Mouse (Mus musculus): ENCODE measurements around the gene Kcnh3.

The Kcnh3 gene

DNA sequence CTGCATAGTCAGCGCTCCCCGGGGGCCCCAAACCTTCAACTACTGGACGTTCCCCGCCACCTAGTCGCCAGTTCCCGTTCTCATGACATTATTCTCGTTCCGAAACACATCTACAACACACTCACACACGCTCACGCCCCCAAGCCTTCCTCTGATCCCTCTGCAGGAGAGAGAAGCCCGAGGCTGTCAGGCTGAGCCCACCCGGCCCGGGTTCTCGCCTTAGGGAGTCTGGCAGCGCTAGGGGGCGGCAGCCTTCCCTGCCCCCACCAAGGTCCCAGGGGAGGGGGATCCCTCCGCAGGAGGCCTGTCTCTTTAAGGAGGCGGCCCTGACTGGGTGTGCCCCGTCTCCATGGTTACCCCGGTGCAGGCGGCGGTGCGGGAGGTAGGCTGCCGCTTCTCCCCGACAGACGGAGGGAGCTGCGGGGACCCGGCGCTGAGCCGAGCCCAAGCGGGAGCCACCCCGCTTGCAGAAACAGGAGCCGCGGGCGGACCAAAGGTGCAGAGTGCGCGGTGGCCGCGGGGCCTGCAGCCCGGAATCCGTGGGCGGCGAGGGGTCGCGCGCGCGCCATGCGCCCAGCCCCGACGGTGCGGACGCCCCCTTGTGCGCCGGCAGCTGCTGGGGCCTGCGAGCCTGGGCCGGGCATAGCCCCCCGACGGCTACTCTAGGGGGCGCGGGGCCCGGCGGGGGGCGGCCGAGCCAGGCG, at the start of gene Kcnh3:
Kcnh3 (plus strand) TSS at position 654 of the 704 bp plus-strand sequence.
- no peak for DNase-seq (ENCODE audit: low spot score)

DNA sequence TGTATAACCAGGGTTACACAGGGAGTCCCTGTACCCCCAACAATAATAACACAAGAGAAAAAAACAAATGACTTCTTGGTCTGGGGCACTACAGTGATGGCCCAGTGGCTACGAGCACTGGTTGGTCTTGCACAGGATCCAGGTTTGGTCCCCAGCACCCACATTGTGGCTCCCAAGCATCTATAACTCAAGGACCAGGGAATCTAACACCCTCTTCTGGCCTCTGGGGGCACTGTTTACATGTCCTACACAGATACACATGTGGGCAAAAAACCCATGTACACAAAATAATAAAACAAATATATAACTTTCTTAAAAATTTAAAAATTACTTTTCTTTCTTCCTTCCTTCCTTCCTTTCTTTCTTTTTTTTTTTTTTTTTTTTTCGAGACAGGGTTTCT, 45.0 kb upstream of the Kcnh3 start:
- DNase-seq (ENCODE audit: low spot score): no peak

DNA sequence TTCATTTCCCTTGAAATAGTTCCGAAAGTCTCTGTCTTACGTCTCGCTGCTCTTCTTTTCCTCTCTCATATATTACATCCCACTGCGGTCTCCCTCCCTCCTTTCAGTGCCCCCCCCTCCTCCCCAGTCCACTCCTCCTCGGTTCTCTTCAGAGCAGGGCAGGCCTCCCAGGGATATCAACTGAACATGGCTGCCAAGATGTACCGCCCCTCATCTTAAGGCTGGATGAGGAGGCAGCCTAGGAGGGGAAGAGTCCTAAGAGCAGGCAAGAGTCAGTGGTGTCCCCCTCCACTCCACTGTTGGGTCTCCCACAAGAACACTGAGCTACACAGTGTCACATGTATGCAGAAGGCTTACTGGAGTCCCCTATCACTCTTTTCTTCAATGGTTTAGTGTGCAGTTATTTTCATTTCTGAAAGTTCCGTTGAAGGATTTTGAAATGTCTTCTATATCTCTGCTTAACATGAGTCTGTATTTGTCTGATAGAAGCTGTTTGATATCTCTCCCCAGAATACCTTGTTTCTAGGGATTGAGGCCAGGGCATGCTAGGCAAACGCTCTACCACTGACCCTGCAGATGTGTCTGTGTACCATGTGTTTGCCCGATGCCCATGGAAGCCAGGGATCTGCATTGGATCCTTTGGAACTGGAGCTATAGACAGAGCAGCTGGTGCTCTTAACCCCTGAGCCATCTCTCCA, 40.3 kb upstream of the Kcnh3 start:
- no peak for DNase-seq (ENCODE audit: low spot score)

DNA sequence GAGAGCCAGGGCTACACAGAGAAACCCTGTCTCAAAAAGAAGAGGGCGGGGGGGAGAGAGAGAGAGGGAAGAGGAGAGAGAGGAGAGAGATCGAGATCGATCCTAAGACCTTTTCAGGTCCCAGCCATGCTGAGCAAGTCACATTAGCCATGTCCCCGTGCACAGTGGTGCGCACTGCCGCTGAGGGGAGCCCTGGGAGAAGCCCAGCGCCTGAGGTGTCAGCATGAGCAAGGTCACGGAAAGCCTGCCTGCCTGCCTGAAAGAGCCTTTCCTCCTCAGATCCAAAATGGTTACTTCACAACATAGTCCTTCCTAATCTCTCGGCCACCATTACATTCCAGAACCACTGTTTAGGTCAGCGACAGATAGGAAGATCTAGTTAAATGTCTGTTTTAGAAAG, 30.3 kb upstream of the Kcnh3 start:
- no peak for DNase-seq (ENCODE audit: low spot score)

DNA sequence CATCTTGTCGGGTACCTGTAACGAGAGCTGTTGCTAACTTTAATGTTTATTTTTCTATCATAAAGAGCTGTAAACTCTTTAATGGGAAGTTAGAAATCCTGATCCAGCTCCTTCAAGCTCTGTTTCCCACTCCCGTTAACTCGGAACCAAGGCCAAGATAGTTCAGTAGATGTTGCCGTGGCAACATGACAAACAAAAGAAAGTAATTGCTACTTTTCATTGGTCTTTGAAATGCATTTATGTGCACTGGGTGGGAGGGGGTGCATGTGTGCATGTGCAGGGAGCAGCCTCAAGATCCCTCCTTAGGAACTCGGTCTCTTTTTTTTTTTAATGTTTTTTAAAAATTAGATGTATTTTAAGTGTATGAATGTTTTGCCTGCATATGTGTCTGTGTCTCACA, 29.6 kb upstream of the Kcnh3 start:
- no peak for DNase-seq (ENCODE audit: low spot score)

DNA sequence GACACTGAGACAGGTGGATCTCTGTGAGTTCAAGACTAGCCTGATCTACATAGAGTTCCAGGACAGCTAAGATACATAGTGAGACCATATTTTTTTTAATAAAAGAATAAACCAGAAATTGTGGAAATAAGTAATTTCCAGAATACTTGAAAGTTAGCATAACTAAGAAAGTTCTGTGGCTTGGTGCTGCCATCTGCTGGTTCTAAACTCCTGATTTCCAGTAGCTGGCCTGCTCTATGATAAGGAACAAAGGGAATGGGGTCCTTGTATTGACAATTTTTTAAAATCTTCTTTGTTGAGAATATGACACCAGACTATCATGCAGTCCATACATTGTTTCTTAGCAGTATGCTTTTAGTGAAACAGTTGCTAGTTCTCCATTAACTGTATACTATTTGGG, 25.9 kb upstream of the Kcnh3 start:
- no peak for DNase-seq (ENCODE audit: low spot score)

DNA sequence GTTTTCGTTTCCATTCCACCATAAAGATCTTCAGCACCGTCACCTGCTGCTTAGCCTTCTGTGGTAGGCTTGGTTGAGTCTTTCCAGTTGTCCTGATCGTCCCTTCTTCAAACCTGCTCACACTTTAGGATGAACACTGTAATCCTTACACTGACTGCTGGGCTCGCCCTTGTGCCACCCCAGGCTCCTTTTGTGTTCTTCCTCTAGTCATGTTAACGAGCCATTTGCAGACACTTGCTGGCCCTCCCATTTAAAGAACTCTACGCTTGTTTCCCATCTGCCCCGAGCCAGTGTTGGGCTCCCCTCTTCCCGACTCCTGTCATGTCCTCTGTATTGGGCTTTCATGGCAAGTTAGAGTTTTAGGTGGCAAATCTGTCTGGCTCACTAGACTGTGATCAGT, 18.7 kb upstream of the Kcnh3 start:
- DNase-seq (ENCODE audit: low spot score): no peak

DNA sequence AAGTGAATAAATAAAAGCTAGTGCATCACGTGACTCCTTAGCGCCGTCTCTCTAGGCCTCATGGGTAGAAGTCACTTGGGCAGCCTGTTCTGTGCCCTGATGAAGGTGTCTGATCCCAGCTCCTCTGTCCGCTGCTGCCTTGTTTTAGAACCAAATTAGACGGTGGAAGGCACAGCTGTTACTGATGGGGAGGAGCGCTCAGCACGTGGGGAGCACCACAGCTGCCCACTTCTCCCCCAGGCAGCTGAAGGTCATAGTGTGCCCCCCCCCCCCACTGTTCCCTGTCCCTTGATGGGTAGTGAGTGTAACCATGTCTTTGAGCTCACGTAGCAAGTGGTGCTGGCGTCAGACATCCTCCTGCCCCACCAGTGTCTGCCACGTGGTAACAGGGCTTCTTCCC, 11.5 kb upstream of the Kcnh3 start:
- DNase-seq (ENCODE audit: low spot score): no peak

DNA sequence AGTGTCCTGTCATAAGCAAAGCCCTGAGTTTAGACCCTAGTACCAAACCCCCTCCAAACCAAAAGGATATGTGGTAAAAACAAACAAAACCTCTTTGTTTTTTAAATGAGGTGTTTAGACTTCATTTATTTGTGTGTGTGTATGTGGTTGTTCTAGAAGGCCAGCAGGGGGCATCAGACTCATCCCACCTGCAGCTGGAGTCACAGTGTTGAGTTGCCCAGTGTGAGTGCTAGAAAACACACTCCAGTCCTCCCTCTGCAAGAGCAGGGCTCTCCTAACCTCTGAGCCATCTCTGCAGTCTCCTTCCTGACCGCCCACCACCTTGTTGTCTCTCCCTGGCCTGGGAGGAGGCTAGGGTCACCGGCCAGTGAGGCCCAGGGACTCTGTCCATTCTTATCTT, 9.7 kb upstream of the Kcnh3 start:
- DNase-seq (ENCODE audit: low spot score): no peak

DNA sequence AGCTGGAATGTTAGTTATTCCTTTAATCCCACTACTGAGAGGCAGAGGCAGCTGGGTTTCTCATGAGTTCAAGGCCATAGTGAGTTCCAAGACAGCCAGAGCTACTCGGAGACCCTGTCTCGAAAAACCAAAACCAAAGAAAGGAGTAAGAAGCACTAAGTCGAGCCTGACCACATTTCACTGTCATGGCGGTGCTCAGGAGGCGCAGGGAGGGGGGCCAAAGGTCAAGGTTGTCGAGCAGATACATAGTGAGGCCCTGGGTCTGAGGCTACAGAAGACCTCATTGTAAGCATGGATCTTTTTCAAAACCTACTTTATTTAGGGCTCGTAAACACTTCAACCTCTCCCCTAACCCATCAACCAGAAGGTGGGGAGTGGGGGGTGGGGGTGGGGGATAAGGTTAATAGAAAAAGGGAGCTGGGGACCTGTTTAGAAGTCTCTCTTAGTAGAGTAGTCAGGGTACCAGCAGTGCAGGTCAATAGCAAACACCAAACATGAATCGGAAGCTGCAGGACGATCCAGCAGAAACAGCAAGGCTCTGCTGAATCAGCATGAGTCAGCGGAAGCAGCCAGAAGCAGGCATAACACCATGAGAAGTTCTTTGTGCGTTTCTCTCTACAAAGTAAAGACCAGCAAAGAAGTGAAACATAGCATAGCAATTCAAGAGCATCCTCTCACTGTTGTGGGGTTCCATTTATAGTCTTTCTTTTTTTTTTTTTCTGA, 8.8 kb upstream of the Kcnh3 start:
- no peak for DNase-seq (ENCODE audit: low spot score)

DNA sequence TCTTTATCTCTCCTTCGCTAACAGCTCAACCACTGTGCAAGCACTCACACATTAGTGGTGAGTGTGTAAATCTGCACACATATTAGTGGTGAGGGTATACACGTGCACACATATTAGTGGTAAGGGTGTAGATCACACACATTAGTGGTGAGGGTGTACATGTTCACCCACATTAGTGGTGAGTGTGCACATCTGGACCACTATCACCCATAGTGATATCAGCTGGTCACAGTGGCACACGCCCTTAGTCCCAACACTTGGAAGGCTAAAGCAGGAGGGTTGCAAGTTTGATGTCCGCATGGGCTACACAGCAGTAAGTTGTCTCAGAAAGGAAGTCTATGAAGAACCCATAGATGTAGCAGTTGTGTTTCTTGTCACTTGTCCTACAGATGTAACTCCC, 7.0 kb upstream of the Kcnh3 start:
- DNase-seq (ENCODE audit: low spot score): no peak

DNA sequence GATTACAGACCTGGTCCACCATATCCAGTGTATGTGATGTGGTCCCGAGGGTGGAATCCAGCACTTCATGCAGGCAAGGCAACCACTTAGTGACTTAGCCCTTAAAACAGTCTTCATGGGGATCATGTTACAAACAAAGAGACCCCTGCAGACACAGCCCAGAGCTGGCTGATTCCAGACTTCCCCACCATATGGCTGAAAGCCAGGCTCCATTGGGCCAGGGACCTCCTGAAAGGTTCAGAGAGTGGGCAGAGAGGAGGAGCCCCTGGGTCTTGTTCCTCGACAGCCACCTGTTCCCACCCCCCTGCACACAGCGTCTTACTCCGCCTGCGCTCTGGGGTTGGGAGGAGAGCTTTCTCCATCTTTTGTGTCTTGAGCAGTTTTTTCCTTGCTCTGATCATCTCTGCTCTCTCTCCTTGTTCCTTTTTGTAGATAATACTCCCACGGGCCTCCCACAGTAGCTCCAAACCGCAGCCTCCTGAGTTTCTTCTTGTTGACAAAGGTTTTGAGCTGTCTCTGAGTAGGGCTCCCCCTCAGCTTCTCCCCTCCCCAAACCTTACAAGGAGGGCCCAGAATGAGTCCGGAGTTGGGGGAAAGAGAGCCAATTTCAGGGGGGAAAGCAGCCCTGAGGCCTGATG, 3.2 kb upstream of the Kcnh3 start:
- no peak for DNase-seq (ENCODE audit: low spot score)

DNA sequence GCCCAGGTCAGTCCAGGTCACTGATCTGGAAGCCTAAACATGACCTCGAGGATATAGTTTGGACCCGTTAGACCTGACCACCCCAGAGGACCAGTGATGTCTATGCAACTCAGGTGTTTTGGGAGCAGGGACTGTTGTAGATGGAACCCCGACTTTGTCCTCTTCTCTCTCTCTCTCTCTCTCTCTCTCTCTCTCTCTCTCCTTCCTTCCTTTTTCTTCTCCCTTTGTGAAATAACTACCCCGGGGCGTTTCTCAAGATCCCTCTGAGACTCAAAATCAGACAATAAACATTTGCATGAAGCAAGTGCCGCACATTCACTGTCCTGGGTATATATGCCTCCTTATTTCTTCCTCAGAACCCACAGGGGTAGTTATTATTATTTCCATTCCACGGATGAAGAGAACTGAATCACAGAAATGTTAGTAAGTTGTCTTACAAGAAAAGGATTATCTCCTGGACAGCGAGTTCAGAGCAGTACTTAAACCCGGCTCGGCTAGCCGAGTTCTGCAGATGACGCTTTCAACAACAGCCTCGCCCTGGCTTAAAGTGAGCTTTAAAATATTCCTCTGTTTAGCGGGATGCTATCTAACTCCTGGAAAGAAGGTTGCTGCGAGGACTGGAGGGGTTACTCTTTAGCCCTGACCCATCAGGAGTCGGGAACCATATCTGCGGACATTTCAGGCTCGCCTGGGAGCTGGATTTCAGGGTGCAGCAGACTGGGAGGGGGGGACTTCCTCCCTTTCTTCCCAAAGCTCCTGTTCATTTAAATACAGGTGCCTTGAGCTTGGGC, 1.7 kb upstream of the Kcnh3 start:
- no peak for DNase-seq (ENCODE audit: low spot score)

DNA sequence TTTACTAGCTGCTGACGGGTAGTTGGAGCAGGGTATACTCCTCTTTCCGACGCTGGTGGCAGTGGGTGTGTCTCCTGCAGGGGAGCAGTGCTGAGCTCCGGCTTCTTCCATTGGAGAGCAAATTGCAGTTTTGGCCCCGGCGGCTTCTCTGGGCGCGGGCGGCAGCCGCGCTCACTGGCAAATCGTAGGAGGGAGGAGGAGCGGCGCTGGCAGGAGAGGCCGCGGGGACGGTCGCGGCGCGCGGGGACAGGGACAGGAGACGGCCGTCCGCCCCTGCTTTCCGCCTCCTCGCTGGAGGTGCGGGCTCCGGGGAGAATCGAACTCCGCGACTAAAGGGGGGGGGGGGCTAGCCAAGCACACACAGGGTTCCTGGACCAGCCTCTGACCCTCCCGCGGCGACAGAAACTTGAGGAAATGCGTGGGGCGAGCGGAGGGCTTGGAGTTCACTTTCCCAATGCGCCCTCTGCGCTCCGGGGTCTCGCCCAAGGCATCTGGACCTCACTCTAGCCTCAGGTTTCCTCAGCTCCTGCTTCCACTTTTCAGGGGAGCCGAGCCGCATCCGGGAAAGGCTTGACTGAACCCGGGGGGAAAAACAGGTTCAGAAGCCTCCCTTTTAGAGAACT, 965 bp upstream of the Kcnh3 start:
- DNase-seq (ENCODE audit: low spot score): no peak

DNA sequence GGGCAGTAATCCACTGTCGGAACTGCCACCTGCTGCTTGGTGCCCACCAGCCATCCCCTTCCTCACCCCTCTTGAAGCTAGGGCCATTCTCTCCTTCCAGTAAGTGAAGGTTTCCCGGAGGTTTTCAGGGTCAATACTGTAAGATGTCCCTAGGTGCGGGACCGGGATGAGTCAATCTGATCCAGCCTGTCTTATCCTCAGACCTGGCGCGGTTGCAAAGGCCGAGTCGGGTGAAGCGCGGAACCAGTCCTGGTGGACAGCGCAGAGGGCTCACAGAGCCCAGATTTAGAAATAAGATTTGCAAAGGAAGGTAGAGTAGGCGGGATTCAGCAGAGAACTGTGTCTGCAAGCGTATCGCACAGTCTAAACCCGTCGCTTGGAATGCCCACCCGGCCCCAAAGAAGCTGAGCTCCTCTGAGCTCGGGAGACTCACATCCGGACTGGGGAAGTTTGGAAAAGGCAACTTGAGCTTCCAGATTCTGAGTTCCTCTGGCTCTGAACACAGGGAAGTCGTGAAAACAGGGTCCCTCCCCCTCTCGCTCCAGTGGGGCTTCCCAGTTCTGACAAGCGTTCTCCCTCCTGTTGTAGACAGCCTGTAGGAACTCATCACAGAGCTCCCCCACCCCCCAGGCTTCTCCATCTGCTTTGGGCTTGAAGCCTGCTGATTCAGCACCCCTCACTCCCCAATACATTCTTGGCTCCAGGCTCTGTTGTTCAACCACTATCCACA, 585 bp downstream of the Kcnh3 start:
- no peak for DNase-seq (ENCODE audit: low spot score)

DNA sequence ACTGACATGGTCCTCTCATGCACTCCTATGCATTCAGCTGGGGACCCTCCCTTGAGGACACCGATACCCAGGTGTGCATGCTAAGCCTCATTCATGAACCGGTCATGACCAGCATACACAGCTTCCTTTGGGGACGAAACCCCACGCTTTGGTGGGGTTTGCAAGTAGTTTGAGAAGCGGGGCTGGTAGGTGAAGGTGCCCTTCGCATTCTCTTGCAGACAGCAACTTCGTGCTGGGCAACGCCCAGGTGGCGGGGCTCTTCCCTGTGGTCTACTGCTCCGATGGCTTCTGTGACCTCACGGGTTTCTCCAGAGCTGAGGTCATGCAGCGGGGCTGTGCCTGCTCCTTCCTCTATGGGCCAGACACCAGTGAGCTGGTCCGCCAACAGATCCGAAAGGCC, 1.4 kb downstream of the Kcnh3 start:
- DNase-seq (ENCODE audit: low spot score): no peak

DNA sequence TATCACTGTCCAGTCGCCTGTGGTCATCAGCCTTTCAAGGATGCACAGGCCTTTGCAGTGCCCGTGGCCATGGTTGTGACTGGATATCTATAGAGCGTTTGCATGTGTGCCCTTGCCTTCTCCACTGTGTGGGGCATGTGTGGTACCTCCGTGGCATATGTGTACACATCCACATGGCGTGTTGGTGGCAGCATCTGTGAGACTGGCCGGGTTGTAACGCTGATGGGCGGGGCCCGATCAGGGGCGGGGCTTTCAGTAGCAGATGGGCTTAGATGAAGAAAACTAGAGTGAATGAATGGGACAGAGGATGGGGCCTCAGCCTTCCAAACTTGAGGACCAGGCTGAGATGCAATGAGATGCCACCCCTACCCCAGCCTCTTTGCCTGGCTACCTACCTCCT, 7.3 kb downstream of the Kcnh3 start:
- DNase-seq (ENCODE audit: low spot score): no peak

DNA sequence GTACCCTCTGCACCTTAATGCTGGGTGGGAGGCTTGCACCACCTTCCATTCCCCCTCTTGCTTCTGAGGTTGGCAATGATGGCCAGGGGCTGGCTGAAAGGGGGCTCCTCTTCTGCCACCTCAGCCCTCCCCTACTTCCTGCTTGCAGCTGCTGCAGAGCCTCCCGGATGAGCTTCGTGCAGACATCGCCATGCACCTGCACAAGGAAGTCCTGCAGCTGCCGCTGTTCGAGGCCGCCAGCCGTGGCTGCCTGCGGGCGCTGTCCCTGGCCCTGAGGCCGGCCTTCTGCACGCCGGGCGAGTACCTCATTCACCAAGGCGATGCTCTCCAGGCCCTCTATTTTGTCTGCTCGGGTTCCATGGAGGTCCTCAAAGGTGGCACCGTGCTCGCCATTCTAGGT, 9.1 kb downstream of the Kcnh3 start:
- no peak for DNase-seq (ENCODE audit: low spot score)

DNA sequence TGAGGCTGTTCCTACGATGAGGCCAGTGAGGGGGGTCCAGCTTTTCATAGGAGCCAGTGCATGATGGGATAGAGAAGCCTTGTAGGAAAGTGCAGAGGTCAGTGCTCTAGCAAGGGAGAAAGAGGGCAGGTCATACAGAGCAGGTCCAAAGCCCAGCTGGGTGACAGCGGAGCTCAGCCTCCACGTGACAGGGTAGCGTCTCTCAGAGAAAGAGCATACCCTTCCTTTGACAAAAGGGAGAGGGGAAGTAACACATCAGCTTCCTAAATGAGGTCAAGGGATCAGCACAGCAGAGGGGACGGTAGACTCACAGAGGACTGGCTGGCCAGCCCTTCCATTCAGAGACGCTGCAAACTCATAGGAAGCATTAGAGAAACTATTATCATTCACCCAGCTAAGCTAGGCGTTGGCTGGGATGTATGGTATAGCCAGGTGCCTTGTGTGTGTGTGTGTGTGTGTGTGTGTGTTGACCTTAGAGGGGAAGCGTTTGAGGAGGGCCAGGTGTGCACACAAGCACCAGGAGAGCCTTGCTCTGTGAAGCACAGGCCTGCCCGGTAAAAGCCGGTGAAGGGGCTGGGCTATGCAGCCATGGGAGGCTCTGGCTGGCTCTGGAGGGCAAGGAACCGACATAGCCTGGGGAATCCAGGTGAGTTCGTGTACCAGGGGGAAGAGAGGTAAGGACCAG, 9.8 kb downstream of the Kcnh3 start:
- DNase-seq (ENCODE audit: low spot score): no peak

DNA sequence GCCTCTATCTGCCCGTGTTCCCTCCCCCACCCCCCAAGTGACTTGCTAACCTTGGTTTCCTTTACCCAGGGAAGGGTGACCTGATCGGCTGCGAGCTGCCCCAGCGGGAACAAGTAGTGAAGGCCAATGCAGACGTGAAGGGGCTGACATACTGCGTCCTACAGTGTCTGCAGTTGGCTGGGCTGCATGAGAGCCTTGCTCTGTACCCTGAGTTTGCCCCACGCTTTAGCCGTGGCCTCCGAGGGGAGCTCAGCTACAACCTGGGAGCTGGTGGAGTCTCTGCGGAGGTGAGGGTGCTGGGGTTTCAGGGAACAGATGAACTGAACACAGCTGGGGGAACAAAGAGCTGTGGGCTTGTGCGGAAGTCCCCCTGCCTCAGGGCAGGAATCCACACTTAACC, 13.3 kb downstream of the Kcnh3 start:
- DNase-seq (ENCODE audit: low spot score): no peak
